Mouse (Mus musculus) neural tube, embryonic 12.5 days (tissue): Measurements from ENCODE around the gene Glipr2. TPM values are rescaled to one million over a fixed set of nuclear protein-coding genes. Genes with fewer than 3 reads are reported as not detected.
A peak's percentile ranks its signal among the peaks of the same experiment; 100 is the strongest.

ENCODE experiments used
- ATAC-seq: fragments of 200-750 bp; cut with Nextera tagmentation; 2 replicates; pipeline ENCODE4 v1.8.0; 2017; ENCODE audit warnings: low read depth, mild to moderate bottlenecking, moderate TSS enrichment, moderate library complexity; ENCODE audit not compliant: low FRiP score
- H3K27ac ChIP-seq: fragments of 300-500 bp; sonication (generic); 2 replicates; pipeline ENCODE4 v1.5.1; 2016
- H3K27me3 ChIP-seq: fragments of 300-500 bp; sonication (generic); replicated peaks from 2 replicates; pipeline ENCODE4 v1.6.1; 2016; ENCODE audit warnings: mild to moderate bottlenecking
- H3K36me3 ChIP-seq: fragments of 300-500 bp; sonication (generic); 2 replicates; pipeline ENCODE4 v1.6.1; 2016; ENCODE audit warnings: mild to moderate bottlenecking
- H3K4me1 ChIP-seq: fragments of 300-500 bp; sonication (generic); 2 replicates; pipeline ENCODE4 v1.6.1; 2016
- H3K4me2 ChIP-seq: fragments of 300-500 bp; sonication (generic); replicated peaks from 2 replicates; pipeline ENCODE4 v1.6.1; 2016; ENCODE audit warnings: mild to moderate bottlenecking
- H3K4me3 ChIP-seq: fragments of 300-500 bp; sonication (generic); 2 replicates; pipeline ENCODE4 v1.5.1; 2016
- H3K9ac ChIP-seq: fragments of 300-500 bp; sonication (generic); 2 replicates; pipeline ENCODE4 v1.6.1; 2016; ENCODE audit warnings: mild to moderate bottlenecking
- H3K9me3 ChIP-seq: fragments of 300-500 bp; sonication (generic); 2 replicates; pipeline ENCODE4 v1.6.1; 2016; ENCODE audit warnings: mild to moderate bottlenecking
- WGBS: fragments of 180-500 bp; shearing (Covaris S2); methylation state at CpG from one replicate; pipeline ENCODE4 v1.1.7; 2016; 5-methylcytosine and 5-hydroxymethylcytosine counted together
- polyA plus RNA-seq: library from polyadenylated mRNA; unstranded; fragments of >200 nt; fragmentation: Nextera tagmentation; extraction: Ambion mirVana; gene quantifications from 2 replicates; pipeline ENCODE4 v1.2.1, GENCODE M21; 2016

Gene Glipr2
- polyA plus RNA-seq, 1 experiment from 2014 or later: 95.7 TPM

DNA sequence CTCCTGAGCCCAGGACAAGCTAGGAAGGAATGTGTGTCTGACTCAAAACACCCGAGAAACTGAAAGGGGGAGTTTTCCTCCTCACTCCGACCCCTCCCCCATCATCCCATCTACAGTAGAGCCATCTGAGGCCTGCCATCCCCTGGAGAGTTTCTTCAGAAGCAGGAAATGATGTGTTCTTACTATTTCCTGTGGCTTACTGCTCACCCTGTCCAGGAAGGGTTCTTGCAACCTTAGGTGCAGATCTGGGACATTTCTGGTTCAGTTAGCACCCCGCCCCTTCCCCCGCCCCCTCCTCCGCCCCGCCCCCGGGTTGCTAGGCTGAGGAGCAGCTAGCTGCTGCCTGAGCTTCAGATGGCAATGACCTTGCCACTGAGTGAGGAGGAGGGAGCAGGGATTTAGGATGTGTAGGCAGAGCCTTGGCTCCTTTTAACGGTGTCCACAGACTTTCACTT is 15.0 kb downstream of the Glipr2 start:
- peak overlapping the region; percentile 39; the same call in 1 of the 2 replicates for H3K27ac ChIP-seq
- no peaks in the 10 kb centered on the region for H3K9me3 ChIP-seq
- ATAC-seq: no peak
- H3K27me3 ChIP-seq: no peaks in the 10 kb centered on the region
- H3K4me3 ChIP-seq: no peak overlapping the region
- peaks cover 26% of the 10 kb centered on the region for H3K4me1 ChIP-seq
- H3K36me3 ChIP-seq: peaks cover 6% of the 10 kb centered on the region; the same call in 1 of the 2 replicates
- peak overlapping the region; percentile 34; the same call in 1 of the 2 replicates for H3K4me2 ChIP-seq
- H3K9ac ChIP-seq: no peak overlapping the region
- WGBS: 4% methylated on average over 8 of the region's 8 CpGs

DNA sequence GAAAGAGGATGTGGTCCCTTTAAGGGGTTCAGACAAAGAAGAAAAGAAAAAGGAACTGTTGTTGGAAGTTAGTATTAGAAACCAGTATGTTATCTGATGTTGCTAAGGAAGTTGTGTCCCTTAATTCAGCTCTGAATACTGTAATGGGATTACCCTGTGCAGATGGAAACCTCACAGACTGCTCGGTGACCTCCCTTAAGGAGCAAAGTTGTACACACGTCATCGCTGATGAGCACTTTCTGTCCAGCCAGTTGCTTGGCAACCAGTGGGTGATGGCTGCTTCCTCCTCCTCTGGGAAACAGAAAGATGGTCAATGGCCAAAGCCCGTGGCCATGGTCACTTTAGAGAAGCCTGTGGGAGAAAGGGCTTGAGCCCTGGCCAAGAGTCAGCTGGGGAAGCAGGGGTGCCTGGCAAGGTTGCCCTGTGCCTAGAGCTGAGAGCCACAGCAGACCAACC is 16.4 kb downstream of the Glipr2 start:
- H3K4me3 ChIP-seq: no peak overlapping the region
- no peak for ATAC-seq
- H3K4me2 ChIP-seq: no peak overlapping the region
- H3K9ac ChIP-seq: no peak overlapping the region
- no peaks in the 10 kb centered on the region for H3K9me3 ChIP-seq
- peaks cover 10% of the 10 kb centered on the region for H3K36me3 ChIP-seq
- H3K4me1 ChIP-seq: peaks cover 24% of the 10 kb centered on the region
- H3K27me3 ChIP-seq: no peaks in the 10 kb centered on the region
- H3K27ac ChIP-seq: no peak overlapping the region
- WGBS: 54% methylated on average over 4 of the region's 4 CpGs

DNA sequence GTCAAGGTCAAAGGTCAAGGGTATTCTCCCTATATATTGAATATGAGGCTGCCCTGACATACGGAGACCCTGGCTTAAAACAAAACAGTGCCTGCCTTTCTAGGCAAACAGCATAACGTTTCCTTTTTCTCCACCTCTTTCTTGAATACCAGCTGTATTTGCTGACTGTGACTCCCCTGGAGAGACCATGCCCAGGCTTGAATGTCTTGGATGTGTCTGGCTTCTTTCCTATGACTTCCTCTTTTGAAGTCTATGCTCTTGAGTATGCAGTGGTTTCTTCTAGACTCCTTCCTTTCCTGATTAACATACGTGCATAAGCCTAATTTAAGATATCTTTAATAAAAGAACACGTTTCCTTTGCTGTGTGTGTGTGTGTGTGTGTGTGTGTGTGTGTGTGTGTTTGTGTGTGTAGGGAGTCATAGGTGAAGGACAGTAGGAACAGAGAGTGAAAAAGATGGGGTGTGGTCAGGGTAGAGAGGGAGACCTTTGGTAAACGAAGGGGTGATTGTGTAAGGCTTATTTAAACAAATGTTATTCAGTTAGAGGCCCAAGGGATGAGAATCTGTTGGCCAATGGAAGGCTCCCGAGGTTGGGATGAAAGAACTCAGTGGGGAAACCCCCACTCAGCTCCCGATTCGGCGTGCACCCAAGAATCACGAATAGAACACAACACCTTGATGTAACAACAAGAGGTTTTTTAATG is 17.9 kb downstream of the Glipr2 start:
- Histone ChIP-seq H3K4me3 (no peak overlapping the region), H3K4me2 (no peak overlapping the region), H3K9ac (no peak overlapping the region), H3K9me3 (no peaks in the 10 kb centered on the region), H3K27ac (no peak overlapping the region), H3K27me3 (no peaks in the 10 kb centered on the region), H3K4me1 (peaks cover 21% of the 10 kb centered on the region), H3K36me3 (peaks cover 11% of the 10 kb centered on the region)
- no peak for ATAC-seq
- WGBS: 88% methylated on average over 10 of the region's 10 CpGs

DNA sequence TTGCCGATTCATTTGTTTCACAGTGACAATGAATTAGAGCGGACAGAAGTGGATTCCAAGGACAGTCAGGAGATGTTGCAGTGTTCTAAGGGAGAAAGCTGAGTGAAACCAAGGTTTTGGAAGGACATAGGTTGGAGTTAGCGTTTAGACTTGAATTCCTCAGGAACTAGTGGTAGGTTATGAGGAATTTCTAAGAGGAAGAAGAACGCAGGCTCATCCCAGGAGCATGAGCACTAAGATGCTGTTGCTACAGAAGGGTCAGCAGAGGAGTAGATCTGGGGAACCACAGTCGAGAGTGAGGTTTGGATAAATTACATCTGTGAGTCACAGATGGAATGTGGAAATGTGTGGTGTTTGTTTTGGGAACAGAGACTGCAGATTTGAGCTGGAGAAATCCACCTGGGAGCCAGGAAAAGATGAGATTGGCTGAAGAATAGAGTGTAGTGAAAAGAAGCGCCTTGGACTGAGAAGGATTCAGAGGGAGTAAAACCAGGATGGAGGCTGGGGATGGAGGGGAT is 19.1 kb downstream of the Glipr2 start:
- H3K4me3 ChIP-seq: no peak overlapping the region
- H3K9ac ChIP-seq: no peak overlapping the region
- 84% methylated on average over 6 of the region's 6 CpGs for WGBS
- no peaks in the 10 kb centered on the region for H3K27me3 ChIP-seq
- H3K27ac ChIP-seq: no peak overlapping the region
- H3K9me3 ChIP-seq: no peaks in the 10 kb centered on the region
- H3K4me1 ChIP-seq: peaks cover 21% of the 10 kb centered on the region
- peaks cover 11% of the 10 kb centered on the region for H3K36me3 ChIP-seq
- no peak for ATAC-seq
- no peak overlapping the region for H3K4me2 ChIP-seq

DNA sequence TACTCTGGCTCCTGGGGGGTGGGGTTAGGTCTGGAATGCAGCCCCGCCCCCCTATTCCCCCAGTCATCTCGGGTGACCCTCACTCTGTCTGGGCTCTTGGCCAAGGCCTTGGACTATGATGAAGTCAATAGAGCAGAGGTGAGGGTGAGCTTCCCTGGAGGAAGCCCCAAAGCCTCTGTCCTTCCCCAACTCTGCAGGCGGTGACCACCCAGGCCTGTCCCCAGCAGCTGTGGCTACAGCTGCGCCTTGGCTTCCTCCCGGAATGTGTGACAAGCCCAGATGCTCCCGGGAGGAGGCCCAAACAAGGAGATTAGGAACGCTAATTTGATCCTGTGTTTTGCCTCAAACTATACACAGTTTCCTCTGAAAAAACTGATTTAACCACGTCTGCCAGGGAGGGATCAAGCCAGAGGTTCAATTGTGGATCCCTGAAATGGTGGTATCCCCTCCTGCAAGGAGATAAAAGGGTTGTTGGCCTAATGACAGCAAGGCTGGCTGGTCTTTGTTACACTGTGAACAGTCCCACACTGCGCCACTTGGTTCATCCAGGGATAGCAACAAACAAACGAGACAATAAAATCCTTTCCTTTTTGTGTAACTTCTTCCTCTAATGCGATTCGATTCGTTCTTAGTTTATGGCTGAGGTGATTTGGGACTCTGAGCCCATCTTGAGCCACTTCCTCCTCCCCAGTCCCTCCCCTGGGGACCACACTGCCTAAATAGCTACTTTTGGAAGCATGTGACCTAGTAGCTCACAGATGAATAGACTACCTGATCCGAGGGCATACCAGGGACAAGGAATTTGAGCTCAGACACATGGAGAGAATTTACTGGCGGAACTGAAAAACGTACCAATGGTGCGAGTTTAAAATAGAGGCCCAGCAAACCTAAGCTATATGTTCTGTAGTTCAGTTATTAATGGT is 21.6 kb downstream of the Glipr2 start:
- ATAC-seq: no peak
- no peaks in the 10 kb centered on the region for H3K27me3 ChIP-seq
- H3K4me3 ChIP-seq: no peak overlapping the region

DNA sequence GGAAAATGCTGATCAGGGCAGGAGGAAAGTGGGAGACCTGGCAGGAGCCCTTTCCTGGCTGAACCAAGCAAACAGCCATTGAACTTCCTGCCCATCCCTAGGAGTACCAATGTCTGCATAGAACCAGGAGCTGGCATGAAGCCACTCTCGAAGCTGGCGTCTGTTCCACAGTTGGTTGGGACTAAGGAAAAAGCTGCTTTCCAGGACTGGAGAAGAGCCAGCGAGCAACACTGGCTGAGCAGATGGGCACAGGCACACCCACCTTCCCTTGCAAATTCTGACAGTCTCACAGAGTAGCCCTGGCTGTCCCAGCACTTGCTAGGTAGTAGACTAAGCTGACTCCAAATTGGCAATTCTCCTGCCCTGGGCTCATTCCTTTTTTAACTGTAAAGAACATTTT is 22.5 kb downstream of the Glipr2 start:
- H3K27me3 ChIP-seq: no peaks in the 10 kb centered on the region
- H3K27ac ChIP-seq: no peak overlapping the region
- no peak overlapping the region for H3K9ac ChIP-seq
- peaks cover 9% of the 10 kb centered on the region for H3K4me1 ChIP-seq
- ATAC-seq: no peak
- 83% methylated on average over 3 of the region's 3 CpGs for WGBS
- H3K9me3 ChIP-seq: no peaks in the 10 kb centered on the region
- H3K4me2 ChIP-seq: no peak overlapping the region
- peaks cover 8% of the 10 kb centered on the region for H3K36me3 ChIP-seq
- H3K4me3 ChIP-seq: no peak overlapping the region

More for the DNA sequence above, 21.6 kb downstream of the Glipr2 start:
- no peaks in the 10 kb centered on the region for H3K9me3 ChIP-seq
- peaks cover 9% of the 10 kb centered on the region for H3K4me1 ChIP-seq
- H3K27ac ChIP-seq: no peak overlapping the region
- H3K4me2 ChIP-seq: 0 out of 2 replicates have a peak overlapping the region, but pooled peaks have one; percentile 24
- peaks cover 11% of the 10 kb centered on the region for H3K36me3 ChIP-seq
- H3K9ac ChIP-seq: no peak overlapping the region
- WGBS: 20% methylated on average over 17 of the region's 17 CpGs

DNA sequence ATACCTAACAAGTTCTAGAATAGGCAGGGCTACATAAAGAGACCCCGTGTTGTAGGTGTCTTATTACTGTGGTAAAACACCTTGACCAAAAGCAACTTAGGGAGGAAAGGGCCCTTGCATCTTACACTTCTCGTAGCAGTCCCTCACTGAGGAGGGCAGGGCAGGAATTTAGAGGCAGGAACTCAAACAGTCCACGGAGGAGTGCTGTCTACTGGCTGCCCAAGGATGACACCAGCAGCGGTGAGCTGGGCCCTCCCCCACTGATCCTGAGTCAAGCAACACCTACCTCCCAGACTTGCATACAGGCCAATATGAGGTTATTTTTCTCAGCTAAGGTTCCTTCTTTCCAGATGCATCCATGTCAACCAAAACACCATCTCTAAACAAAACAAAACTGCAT is 23.0 kb downstream of the Glipr2 start:
- H3K4me2 ChIP-seq: no peak overlapping the region
- H3K27ac ChIP-seq: no peak overlapping the region
- no peak for ATAC-seq
- no peaks in the 10 kb centered on the region for H3K9me3 ChIP-seq
- 83% methylated on average over 4 of the region's 4 CpGs for WGBS
- no peaks in the 10 kb centered on the region for H3K27me3 ChIP-seq
- peaks cover 9% of the 10 kb centered on the region for H3K4me1 ChIP-seq
- no peak overlapping the region for H3K9ac ChIP-seq
- H3K4me3 ChIP-seq: no peak overlapping the region
- peaks cover 5% of the 10 kb centered on the region; the same call in 1 of the 2 replicates for H3K36me3 ChIP-seq

DNA sequence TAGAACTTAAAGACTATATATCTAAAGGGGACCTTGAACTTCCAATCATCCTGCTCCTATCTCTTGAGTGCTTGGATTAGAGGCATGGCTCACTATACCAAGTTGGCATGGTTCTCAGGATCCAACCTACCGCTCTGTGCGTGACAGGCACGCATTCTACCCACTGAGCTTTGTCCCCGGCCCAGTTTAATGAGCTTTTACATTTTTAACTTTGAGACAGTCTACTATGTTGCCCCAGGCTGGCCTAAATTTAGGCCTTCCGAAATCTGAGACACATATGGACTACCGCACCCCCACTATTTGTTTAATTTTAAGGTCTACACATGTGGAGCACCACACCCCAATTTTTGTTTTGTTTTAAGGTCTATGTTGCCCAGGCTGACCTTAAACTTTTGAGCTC is 23.6 kb downstream of the Glipr2 start:
- Histone ChIP-seq H3K27me3 (no peaks in the 10 kb centered on the region), H3K9ac (no peak overlapping the region), H3K27ac (no peak overlapping the region), H3K4me1 (peaks cover 9% of the 10 kb centered on the region), H3K9me3 (no peaks in the 10 kb centered on the region), H3K4me2 (no peak overlapping the region), H3K4me3 (no peak overlapping the region), H3K36me3 (peaks cover 5% of the 10 kb centered on the region; the same call in 1 of the 2 replicates)
- no peak for ATAC-seq
- 93% methylated on average over 6 of the region's 6 CpGs for WGBS

DNA sequence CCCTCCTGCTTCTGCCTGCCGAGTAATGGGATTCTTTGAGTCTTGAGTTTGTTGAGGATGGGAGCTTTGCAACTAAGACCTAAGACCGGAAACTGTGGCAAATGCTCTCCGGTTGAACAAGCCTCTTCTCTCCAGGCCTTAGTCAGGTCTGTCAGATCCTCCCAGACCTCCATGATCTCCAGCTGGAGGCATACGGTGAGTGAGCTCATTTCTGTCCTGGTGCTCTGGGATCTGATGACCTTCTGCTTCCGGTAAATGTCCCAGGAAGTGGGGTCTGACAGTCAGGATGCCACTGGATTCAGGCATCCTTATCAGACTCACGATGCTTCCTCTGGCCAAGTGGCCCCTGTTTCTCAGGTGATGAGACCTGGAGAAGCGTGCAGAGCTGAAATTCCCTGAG is 24.1 kb downstream of the Glipr2 start:
- ATAC-seq: no peak
- Histone ChIP-seq H3K4me2 (no peak overlapping the region), H3K4me1 (peaks cover 9% of the 10 kb centered on the region), H3K9me3 (no peaks in the 10 kb centered on the region), H3K36me3 (peaks cover 5% of the 10 kb centered on the region; the same call in 1 of the 2 replicates), H3K9ac (no peak overlapping the region), H3K4me3 (no peak overlapping the region), H3K27me3 (no peaks in the 10 kb centered on the region), H3K27ac (no peak overlapping the region)
- WGBS: 88% methylated on average over 7 of the region's 7 CpGs

DNA sequence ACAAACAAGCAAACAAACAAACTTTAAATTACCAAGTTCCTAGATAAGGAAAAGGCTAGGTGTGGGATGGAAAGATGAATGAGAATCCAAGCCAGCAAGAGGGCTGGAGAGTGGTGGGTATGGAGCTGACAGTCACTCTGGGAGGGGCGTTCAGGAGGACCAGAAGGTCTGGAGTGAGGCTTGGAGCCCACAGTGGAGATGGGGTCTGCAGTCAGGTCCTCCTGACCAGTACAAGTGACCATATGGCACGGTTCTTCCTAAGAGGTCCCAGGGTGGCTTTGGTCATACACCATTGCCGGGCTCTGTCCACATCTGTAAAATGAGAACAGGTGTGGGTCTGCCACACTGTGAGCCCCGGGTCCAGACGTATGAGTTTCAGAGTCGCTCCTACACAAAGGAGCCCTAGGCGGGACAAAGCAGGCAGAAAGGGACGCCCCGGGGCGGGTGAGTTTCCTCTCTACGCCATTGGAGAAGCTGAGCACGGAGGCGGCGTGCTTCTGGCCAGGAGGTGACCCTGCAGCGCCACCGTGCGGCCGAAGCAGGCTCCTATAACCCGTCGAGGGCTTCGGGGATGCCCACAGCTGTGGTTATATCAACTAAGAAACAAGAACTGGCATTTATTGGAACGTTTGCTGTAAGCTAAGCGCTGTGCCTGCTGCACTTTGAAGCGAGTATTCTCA is 25.0 kb downstream of the Glipr2 start:
- H3K9me3 ChIP-seq: no peaks in the 10 kb centered on the region
- peak overlapping the region; percentile 48; the same call in 1 of the 2 replicates for H3K9ac ChIP-seq
- peak overlapping the region; percentile 63 for H3K4me2 ChIP-seq
- no peaks in the 10 kb centered on the region for H3K27me3 ChIP-seq
- H3K27ac ChIP-seq: no peak overlapping the region
- peak; percentile 93 for ATAC-seq
- peak overlapping the region; percentile 21; the same call in 1 of the 2 replicates for H3K4me3 ChIP-seq
- peaks cover 9% of the 10 kb centered on the region for H3K4me1 ChIP-seq
- WGBS: 3% methylated on average over 24 of the region's 24 CpGs
- peaks cover 5% of the 10 kb centered on the region; the same call in 1 of the 2 replicates for H3K36me3 ChIP-seq

DNA sequence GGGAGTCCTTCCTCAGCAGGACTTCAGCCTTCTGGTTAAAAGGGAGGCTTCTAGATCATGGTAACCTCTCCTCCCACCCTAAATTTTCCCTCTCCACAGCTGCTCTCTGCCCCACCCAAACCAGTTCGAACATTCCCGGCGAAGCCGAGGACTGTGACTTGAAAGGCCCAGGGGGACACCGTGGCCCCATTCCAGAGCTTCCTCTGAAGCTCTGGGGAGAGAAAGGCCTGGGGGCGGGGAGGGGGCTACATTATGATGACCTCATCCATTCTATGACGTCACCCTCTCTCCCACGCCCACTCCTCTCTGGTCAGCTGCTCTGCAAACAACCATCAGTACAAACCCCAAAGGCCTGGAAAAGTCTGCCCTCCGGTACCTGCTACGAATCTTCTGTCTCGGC is 26.0 kb downstream of the Glipr2 start, which contains the start of gene Ccin:
Gene Ccin, plus strand, starts transcription at position 303 of the 400 bp plus-strand sequence.
- no peaks in the 10 kb centered on the region for H3K27me3 ChIP-seq
- H3K9me3 ChIP-seq: no peaks in the 10 kb centered on the region
- H3K36me3 ChIP-seq: peaks cover 3% of the 10 kb centered on the region; the same call in 1 of the 2 replicates
- H3K4me3 ChIP-seq: peak within 1 kb of the TSS; percentile 21; the same call in 1 of the 2 replicates
- no peak for ATAC-seq
- H3K4me2 ChIP-seq: peak within 1 kb of the TSS; percentile 63
- 77% methylated on average over 11 of the region's 11 CpGs for WGBS
- peak within 1 kb of the TSS; percentile 48; the same call in 1 of the 2 replicates for H3K9ac ChIP-seq
- no peak within 1 kb of the TSS for H3K27ac ChIP-seq
- H3K4me1 ChIP-seq: peaks cover 9% of the 10 kb centered on the region
